Mouse (Mus musculus) macrophage (primary cell): ENCODE results near the gene Prr9. TPM values are rescaled to one million over a fixed set of nuclear protein-coding genes. Genes with fewer than 3 reads are reported as not detected.

ENCODE experiments used
- H3K27ac ChIP-seq: fragments of 350-480 bp; formaldehyde crosslinking; 2 replicates; pipeline ENCODE4 v1.9.0; 2021
- H3K36me3 ChIP-seq: fragments of 350-480 bp; formaldehyde crosslinking; 2 replicates; pipeline ENCODE4 v1.9.0; 2021; ENCODE audit errors: inconsistent target
- H3K4me3 ChIP-seq: fragments of 350-480 bp; formaldehyde crosslinking; 2 replicates; pipeline ENCODE4 v1.9.0; 2021; ENCODE audit errors: inconsistent target
- H3K79me2 ChIP-seq: fragments of 350-480 bp; formaldehyde crosslinking; 2 replicates; pipeline ENCODE4 v1.9.0; 2021; ENCODE audit errors: inconsistent target
- WGBS: methylation state at CpG from one replicate; pipeline ENCODE4 v1.1.7; 2026; ENCODE audit warnings: inconsistent platforms; ENCODE audit not compliant: missing documents; 5-methylcytosine and 5-hydroxymethylcytosine counted together
- polyA plus RNA-seq: library from polyadenylated mRNA; stranded (reverse); fragments of 250-400 nt; gene quantifications from 3 replicates; pipeline ENCODE4 v1.2.4, GENCODE M21; 2018; ENCODE audit warnings: inconsistent platforms
- total RNA-seq, 78 experiments: library from RNA; depleted of rRNA; stranded (reverse); fragments of 250-400 nt; gene quantifications; 1 replicate in 9 of 78; 2 replicates in 24 of 78; 3 replicates in 43 of 78; 4 replicates in 2 of 78; pipeline ENCODE4 v1.2.4; 2018; ENCODE audit warnings: inconsistent platforms in 56 of 78

The Prr9 gene
- not detected for total RNA-seq (2018; cell fraction: chromatin; rRNA removed)
- total RNA-seq (2018; cell fraction: cytosol; rRNA removed), result not detected
- total RNA-seq (2018; cell fraction: nucleus; rRNA removed), result not detected
- not detected in 3 replicates for polyA plus RNA-seq

GRCm38 (mm10) chr3:92123847-92124246 is at the start of gene Prr9:
Gene Prr9, minus strand, starts transcription at chr3:92123947.
- H3K4me3 ChIP-seq, result no peak within 1 kb of the TSS
- H3K36me3 ChIP-seq, result no peaks in the 10 kb centered on the region
- H3K79me2 ChIP-seq, result no peaks in the 10 kb centered on the region
- H3K27ac ChIP-seq, result no peak within 1 kb of the TSS
- WGBS, result 77% methylated on average over 5 of the region's 5 CpGs

- H3K27ac ChIP-seq, result no peak overlapping the region
- no peak overlapping the region for H3K4me3 ChIP-seq
- H3K36me3 ChIP-seq, result no peaks in the 10 kb centered on the region
- no peaks in the 10 kb centered on the region for H3K79me2 ChIP-seq
- 92% methylated on average over 3 of the region's 3 CpGs for WGBS
These were observed 46.1 kb upstream of the Prr9 start for GRCm38 (mm10) chr3:92169847-92170246.

- Histone ChIP-seq H3K36me3 (no peaks in the 10 kb centered on the region), H3K79me2 (no peaks in the 10 kb centered on the region), H3K4me3 (no peak overlapping the region), H3K27ac (no peak overlapping the region)
These were observed 29.6 kb upstream of the Prr9 start for GRCm38 (mm10) chr3:92153322-92153721.

- no peaks in the 10 kb centered on the region for H3K79me2 ChIP-seq
- WGBS, result 25% methylated on average over 8 of the region's 8 CpGs
- no peaks in the 10 kb centered on the region for H3K36me3 ChIP-seq
- no peak overlapping the region for H3K27ac ChIP-seq
- no peak overlapping the region for H3K4me3 ChIP-seq
These were observed 27.0 kb upstream of the Prr9 start for GRCm38 (mm10) chr3:92150631-92151277.

- Histone ChIP-seq H3K36me3 (no peaks in the 10 kb centered on the region), H3K79me2 (no peaks in the 10 kb centered on the region), H3K27ac (no peak overlapping the region), H3K4me3 (no peak overlapping the region)
- 71% methylated on average over 5 of the region's 5 CpGs for WGBS
These were observed 24.2 kb upstream of the Prr9 start for GRCm38 (mm10) chr3:92147913-92148312.

- WGBS, result 42% methylated on average over 2 of the region's 2 CpGs
- no peak overlapping the region for H3K4me3 ChIP-seq
- no peak overlapping the region for H3K27ac ChIP-seq
- H3K36me3 ChIP-seq, result no peaks in the 10 kb centered on the region
- no peaks in the 10 kb centered on the region for H3K79me2 ChIP-seq
These were observed 23.7 kb upstream of the Prr9 start for GRCm38 (mm10) chr3:92147420-92147819.

- WGBS, result 70% methylated on average over 1 of the region's 1 CpGs
- Histone ChIP-seq H3K4me3 (no peak within 1 kb of the TSS), H3K36me3 (no peaks in the 10 kb centered on the region), H3K27ac (no peak within 1 kb of the TSS), H3K79me2 (no peaks in the 10 kb centered on the region)
These were observed 18.9 kb upstream of the Prr9 start, which contains the start of gene Lelp1 for GRCm38 (mm10) chr3:92142644-92143043. Gene Lelp1, minus strand, starts transcription at chr3:92142744.

GRCm38 (mm10) chr3:92120902-92121301 is 2.8 kb downstream of the Prr9 start:
- no peak overlapping the region for H3K27ac ChIP-seq
- no peaks in the 10 kb centered on the region for H3K79me2 ChIP-seq
- H3K36me3 ChIP-seq, result no peaks in the 10 kb centered on the region
- 90% methylated on average over 3 of the region's 3 CpGs for WGBS
- H3K4me3 ChIP-seq, result no peak overlapping the region

- no peak overlapping the region for H3K4me3 ChIP-seq
- no peaks in the 10 kb centered on the region for H3K79me2 ChIP-seq
- WGBS, result 26% methylated on average over 3 of the region's 3 CpGs
- no peaks in the 10 kb centered on the region for H3K36me3 ChIP-seq
- H3K27ac ChIP-seq, result no peak overlapping the region
These were observed 5.8 kb downstream of the Prr9 start for GRCm38 (mm10) chr3:92117930-92118329.

- Histone ChIP-seq H3K27ac (no peak overlapping the region), H3K4me3 (no peak overlapping the region), H3K79me2 (no peaks in the 10 kb centered on the region), H3K36me3 (no peaks in the 10 kb centered on the region)
These were observed 12.2 kb downstream of the Prr9 start for GRCm38 (mm10) chr3:92111526-92111925.

GRCm38 (mm10) chr3:92110790-92111189 is 13.0 kb downstream of the Prr9 start:
- Histone ChIP-seq H3K36me3 (no peaks in the 10 kb centered on the region), H3K4me3 (no peak overlapping the region), H3K27ac (no peak overlapping the region), H3K79me2 (no peaks in the 10 kb centered on the region)

- Histone ChIP-seq H3K4me3 (no peak overlapping the region), H3K36me3 (no peaks in the 10 kb centered on the region), H3K79me2 (no peaks in the 10 kb centered on the region), H3K27ac (no peak overlapping the region)
- WGBS, result 17% methylated on average over 6 of the region's 6 CpGs
These were observed 17.2 kb downstream of the Prr9 start for GRCm38 (mm10) chr3:92106582-92106981.

GRCm38 (mm10) chr3:92083042-92083441 is 40.7 kb downstream of the Prr9 start, which contains the start of gene Lor:
Gene Lor, minus strand, starts transcription at chr3:92083142.
- Histone ChIP-seq H3K4me3 (no peak within 1 kb of the TSS), H3K36me3 (no peaks in the 10 kb centered on the region), H3K27ac (no peak within 1 kb of the TSS), H3K79me2 (no peaks in the 10 kb centered on the region)
- 75% methylated on average over 2 of the region's 2 CpGs for WGBS

- WGBS, result 2% methylated on average over 72 of the region's 76 CpGs
- Histone ChIP-seq H3K4me3 (no peak overlapping the region), H3K27ac (no peak overlapping the region)
These were observed 42.3 kb downstream of the Prr9 start for GRCm38 (mm10) chr3:92081285-92081931.

GRCm38 (mm10) chr3:92080462-92081284 is 43.1 kb downstream of the Prr9 start:
- Histone ChIP-seq H3K36me3 (no peaks in the 10 kb centered on the region), H3K4me3 (no peak overlapping the region)
- 2% methylated on average over 82 of the region's 82 CpGs for WGBS

More at GRCm38 (mm10) chr3:92081285-92081931, 42.3 kb downstream of the Prr9 start:
- no peaks in the 10 kb centered on the region for H3K79me2 ChIP-seq
- no peaks in the 10 kb centered on the region for H3K36me3 ChIP-seq

More at GRCm38 (mm10) chr3:92080462-92081284, 43.1 kb downstream of the Prr9 start:
- Histone ChIP-seq H3K27ac (no peak overlapping the region), H3K79me2 (no peaks in the 10 kb centered on the region)
